Mouse (Mus musculus) CH12.LX (cell line): Measurements from ENCODE around the gene Tmem239. TPM values are rescaled to one million over a fixed set of nuclear protein-coding genes. Genes with fewer than 3 reads are reported as not detected.
A peak's percentile ranks its signal among the peaks of the same experiment; 100 is the strongest.

Experiments
- DNase-seq: peaks from one replicate; pipeline ENCODE4 v3.0.0-alpha.2; 2013; ENCODE audit errors: extremely low read depth
- H3K27ac ChIP-seq: 2 replicates; pipeline ENCODE4 v1.5.1; 2012; ENCODE audit warnings: low read depth, mild to moderate bottlenecking, control low read depth, moderate library complexity; ENCODE audit not compliant: insufficient read depth
- H3K27me3 ChIP-seq: replicated peaks from 2 replicates; pipeline ENCODE3; 2012; ENCODE audit warnings: inconsistent platforms
- H3K36me3 ChIP-seq, 2 experiments: replicated peaks in 1 of 2; 2 replicates each; pipeline versions ENCODE3 to v1.6.1; 2012; ENCODE audit warnings: inconsistent platforms in 1 of 2, low read length in 1 of 2, mild to moderate bottlenecking in 1 of 2, mixed read lengths in 1 of 2, moderate library complexity in 1 of 2; ENCODE audit not compliant: control insufficient read depth in 1 of 2, insufficient read depth in 1 of 2
- H3K4me1 ChIP-seq, 2 experiments: 2 replicates each; pipeline ENCODE4 v1.6.1; 2012; ENCODE audit warnings: inconsistent platforms in 1 of 2, moderate library complexity in 1 of 2; ENCODE audit not compliant: insufficient read depth in 2 of 2, control insufficient read depth in 1 of 2
- H3K4me2 ChIP-seq: 2 replicates; pipeline ENCODE4 v1.6.1; 2012; ENCODE audit warnings: low read depth, mild to moderate bottlenecking, control low read depth; ENCODE audit not compliant: poor library complexity, insufficient read depth, severe bottlenecking
- H3K4me3 ChIP-seq, 3 experiments: fragments of 150-350 bp in 1 of 3; sonication (generic) in 1 of 3; replicated peaks in 1 of 3; 2 replicates each; pipeline versions ENCODE3 to v1.5.1; 2011 to 2012; ENCODE audit warnings: low read depth in 2 of 3, low read length in 2 of 3, mild to moderate bottlenecking in 2 of 3, moderate library complexity in 2 of 3, control low read depth in 1 of 3, improper control_type of control experiment in 1 of 3, inconsistent platforms in 1 of 3, mixed read lengths in 1 of 3; ENCODE audit not compliant: poor library complexity in 1 of 3
- H3K79me2 ChIP-seq: replicated peaks from 2 replicates; pipeline ENCODE4 v1.6.1; 2012; ENCODE audit warnings: mild to moderate bottlenecking, moderate library complexity; ENCODE audit not compliant: control insufficient read depth, poor library complexity, insufficient read depth, severe bottlenecking; ENCODE audit errors: extremely low read depth
- H3K9ac ChIP-seq: 2 replicates; pipeline ENCODE4 v1.6.1; 2012; ENCODE audit warnings: low read depth, mild to moderate bottlenecking, control low read depth, moderate library complexity; ENCODE audit not compliant: insufficient read depth
- H3K9me3 ChIP-seq: replicated peaks from 2 replicates; pipeline ENCODE3; 2012; ENCODE audit warnings: low read length, inconsistent platforms, mixed read lengths
- BHLHE40 ChIP-seq: IDR thresholded peaks from 2 replicates; pipeline ENCODE4 v1.6.1; 2011; ENCODE audit warnings: mild to moderate bottlenecking, low read depth, low read length, improper control_type of control experiment
- CHD1 ChIP-seq: IDR thresholded peaks from 2 replicates; pipeline ENCODE4 v1.6.1; 2012; ENCODE audit warnings: low read depth, low read length, improper control_type of control experiment, inconsistent platforms
- CHD2 ChIP-seq: IDR thresholded peaks from 2 replicates; pipeline ENCODE4 v1.6.1; 2011; ENCODE audit warnings: low read length, improper control_type of control experiment
- CTCF ChIP-seq, 2 experiments: IDR thresholded peaks in 1 of 2; conservative IDR thresholded peaks in 1 of 2; 2 replicates each; pipeline ENCODE4 v1.5.1; 2011 to 2012; ENCODE audit warnings: low read depth in 2 of 2, low read length in 2 of 2, improper control_type of control experiment in 1 of 2, inconsistent platforms in 1 of 2, mild to moderate bottlenecking in 1 of 2, moderate library complexity in 1 of 2
- E2F4 ChIP-seq: IDR thresholded peaks from 2 replicates; pipeline ENCODE4 v1.6.1; 2011; ENCODE audit warnings: low read depth, low read length, improper control_type of control experiment; ENCODE audit not compliant: insufficient replicate concordance
- ELF1 ChIP-seq: IDR thresholded peaks from 2 replicates; pipeline ENCODE4 v1.6.1; 2014; ENCODE audit warnings: low read depth, mild to moderate bottlenecking, inconsistent platforms, low read length, improper control_type of control experiment
- EP300 ChIP-seq: IDR thresholded peaks from 2 replicates; pipeline ENCODE4 v1.6.1; 2011; ENCODE audit warnings: low read length, improper control_type of control experiment
- ETS1 ChIP-seq: conservative IDR thresholded peaks from 2 replicates; pipeline ENCODE4 v1.6.1; 2012; ENCODE audit warnings: low read depth, mild to moderate bottlenecking, inconsistent platforms, low read length, improper control_type of control experiment, moderate library complexity
- GABPA ChIP-seq: IDR thresholded peaks from 2 replicates; pipeline ENCODE4 v1.6.1; 2012; ENCODE audit warnings: low read depth, low read length, improper control_type of control experiment, inconsistent platforms; ENCODE audit not compliant: insufficient replicate concordance
- HCFC1 ChIP-seq: IDR thresholded peaks from 2 replicates; pipeline ENCODE4 v1.6.1; 2012; ENCODE audit warnings: low read depth, mild to moderate bottlenecking, inconsistent platforms, low read length, improper control_type of control experiment
- IRF4 ChIP-seq: IDR thresholded peaks from 2 replicates; pipeline ENCODE4 v1.6.1; 2014; ENCODE audit warnings: low read depth, mild to moderate bottlenecking, inconsistent platforms, low read length, improper control_type of control experiment
- JUN ChIP-seq: IDR thresholded peaks from 2 replicates; pipeline ENCODE4 v1.6.1; 2011; ENCODE audit warnings: low read depth, mild to moderate bottlenecking, low read length, improper control_type of control experiment, moderate library complexity; ENCODE audit not compliant: insufficient read depth
- JUND ChIP-seq: conservative IDR thresholded peaks from 2 replicates; pipeline ENCODE4 v1.6.1; 2011; ENCODE audit warnings: low read depth, low read length, improper control_type of control experiment
- KAT2A ChIP-seq: IDR thresholded peaks from 2 replicates; pipeline ENCODE4 v1.6.1; 2012; ENCODE audit warnings: low read length, improper control_type of control experiment, inconsistent platforms; ENCODE audit not compliant: insufficient replicate concordance
- MAFK ChIP-seq: IDR thresholded peaks from 2 replicates; pipeline ENCODE4 v1.6.1; 2011; ENCODE audit warnings: low read length, improper control_type of control experiment; ENCODE audit not compliant: insufficient replicate concordance
- MAX ChIP-seq: IDR thresholded peaks from 2 replicates; pipeline ENCODE4 v1.6.1; 2011; ENCODE audit warnings: low read length, improper control_type of control experiment
- MAZ ChIP-seq: IDR thresholded peaks from 2 replicates; pipeline ENCODE4 v1.6.1; 2012; ENCODE audit warnings: low read depth, mild to moderate bottlenecking, inconsistent platforms, low read length, improper control_type of control experiment, moderate library complexity
- MEF2A ChIP-seq: IDR thresholded peaks from 2 replicates; pipeline ENCODE4 v1.6.1; 2014; ENCODE audit warnings: low read depth, mild to moderate bottlenecking, inconsistent platforms, low read length, improper control_type of control experiment, borderline replicate concordance
- MXI1 ChIP-seq: IDR thresholded peaks from 2 replicates; pipeline ENCODE4 v1.6.1; 2011; ENCODE audit warnings: mild to moderate bottlenecking, low read depth, low read length, improper control_type of control experiment
- MYC ChIP-seq: IDR thresholded peaks from 2 replicates; pipeline ENCODE4 v1.6.1; 2011; ENCODE audit warnings: low read depth, mild to moderate bottlenecking, improper control_type of control experiment, low read length
- NELFE ChIP-seq: IDR thresholded peaks from 2 replicates; pipeline ENCODE4 v1.6.1; 2011; ENCODE audit warnings: low read depth, low read length, improper control_type of control experiment
- NRF1 ChIP-seq: IDR thresholded peaks from 2 replicates; pipeline ENCODE4 v1.6.1; 2014; ENCODE audit warnings: low read depth, mild to moderate bottlenecking, inconsistent platforms, low read length, improper control_type of control experiment, moderate library complexity
- PAX5 ChIP-seq: IDR thresholded peaks from 2 replicates; pipeline ENCODE4 v1.6.1; 2012; ENCODE audit warnings: low read length, inconsistent platforms, mixed read lengths
- POLR2A ChIP-seq: IDR thresholded peaks from 2 replicates; pipeline ENCODE4 v1.6.1; 2011; ENCODE audit warnings: low read depth, mild to moderate bottlenecking, improper control_type of control experiment, low read length
- POLR2AphosphoS2 ChIP-seq: IDR thresholded peaks from 2 replicates; pipeline ENCODE4 v1.6.1; 2011; ENCODE audit warnings: low read depth, low read length, improper control_type of control experiment
- RAD21 ChIP-seq: IDR thresholded peaks from 2 replicates; pipeline ENCODE4 v1.6.1; 2011; ENCODE audit warnings: low read depth, mild to moderate bottlenecking, low read length, improper control_type of control experiment, moderate library complexity
- RCOR1 ChIP-seq: conservative IDR thresholded peaks from 2 replicates; pipeline ENCODE4 v1.6.1; 2012; ENCODE audit warnings: low read depth, mild to moderate bottlenecking, inconsistent platforms, low read length, improper control_type of control experiment
- SIN3A ChIP-seq: IDR thresholded peaks from 2 replicates; pipeline ENCODE4 v1.6.1; 2012; ENCODE audit warnings: low read length, improper control_type of control experiment, inconsistent platforms
- SMC3 ChIP-seq: IDR thresholded peaks from 2 replicates; pipeline ENCODE4 v1.6.1; 2011; ENCODE audit warnings: low read depth, low read length, improper control_type of control experiment
- TBP ChIP-seq: conservative IDR thresholded peaks from 2 replicates; pipeline ENCODE4 v1.6.1; 2011; ENCODE audit warnings: low read depth, low read length, improper control_type of control experiment
- TCF12 ChIP-seq: IDR thresholded peaks from 2 replicates; pipeline ENCODE4 v1.6.1; 2014; ENCODE audit warnings: low read depth, mild to moderate bottlenecking, inconsistent platforms, low read length, improper control_type of control experiment
- UBTF ChIP-seq: IDR thresholded peaks from 2 replicates; pipeline ENCODE4 v1.6.1; 2012; ENCODE audit warnings: low read depth, mild to moderate bottlenecking, inconsistent platforms, low read length, improper control_type of control experiment, moderate library complexity
- USF1 ChIP-seq: IDR thresholded peaks from 2 replicates; pipeline ENCODE4 v1.6.1; 2014; ENCODE audit warnings: low read depth, mild to moderate bottlenecking, inconsistent platforms, low read length, improper control_type of control experiment
- USF2 ChIP-seq: conservative IDR thresholded peaks from 2 replicates; pipeline ENCODE4 v1.6.1; 2011; ENCODE audit warnings: low read depth, low read length, improper control_type of control experiment
- ZC3H11A ChIP-seq: IDR thresholded peaks from 2 replicates; pipeline ENCODE4 v1.6.1; 2012; ENCODE audit warnings: low read depth, mild to moderate bottlenecking, inconsistent platforms, low read length, improper control_type of control experiment
- ZKSCAN1 ChIP-seq: IDR thresholded peaks from 2 replicates; pipeline ENCODE4 v1.6.1; 2012; ENCODE audit warnings: low read depth, inconsistent platforms, low read length, improper control_type of control experiment, borderline replicate concordance
- ZMIZ1 ChIP-seq: IDR thresholded peaks from 2 replicates; pipeline ENCODE4 v1.6.1; 2012; ENCODE audit warnings: low read depth, mild to moderate bottlenecking, inconsistent platforms, low read length, improper control_type of control experiment
- ZNF384 ChIP-seq: IDR thresholded peaks from 2 replicates; pipeline ENCODE4 v1.6.1; 2012; ENCODE audit warnings: low read depth, low read length, improper control_type of control experiment, inconsistent platforms
- dilution Hi-C: fragments of 300-500 bp; cut with MboI; formaldehyde crosslinking; loops from 2 replicates; pipeline ENCODE4 v1.14.3; 2020; ENCODE audit warnings: low sequenced_read_pairs; ENCODE audit not compliant: extremely low pct_unique_long_range_greater_than_20kb, extremely low pct_ligation_motif_present
- in situ Hi-C: fragments of 300-500 bp; cut with MboI; formaldehyde crosslinking; loops from 3 replicates; pipeline ENCODE4 v1.14.3; 2019; ENCODE audit warnings: low sequenced_read_pairs, low pct_ligation_motif_present, low pct_unique_long_range_greater_than_20kb, mixed read lengths
- polyA plus RNA-seq: library from polyadenylated mRNA; unstranded; fragments of >175 nt; gene quantifications from 2 replicates; pipeline ENCODE4 v1.2.1, GENCODE M21; 2012; ENCODE audit warnings: low read depth; ENCODE audit not compliant: insufficient read length
- total RNA-seq, 2 experiments: library from RNA; depleted of rRNA; stranded (reverse); fragments of 300-350 nt in 1 of 2; fragments of >200 nt in 1 of 2; gene quantifications; 2 replicates each; pipeline ENCODE4 v1.2.3; 2012 to 2014

Gene Tmem239
- total and polyA plus RNA-seq, 3 experiments, result not detected

- Histone ChIP-seq H3K79me2 (no peaks in the 10 kb centered on the region), H3K4me3 (peak overlapping the region in 1 of 3 experiments; percentile 23), H3K27ac (no peak overlapping the region), H3K9ac (no peak overlapping the region), H3K9me3 (peaks cover 2% of the 10 kb centered on the region), H3K4me2 (peak overlapping the region; percentile 44), H3K36me3 (peaks cover 0 to 12% of the 10 kb centered on the region in 2 experiments), H3K27me3 (no peaks in the 10 kb centered on the region), H3K4me1 (peaks cover 13 to 44% of the 10 kb centered on the region in 2 experiments)
- no peak for TF ChIP-seq KAT2A
- peak; percentile 39 for TF ChIP-seq RAD21
- TF ChIP-seq GABPA, result no peak
- TF ChIP-seq BHLHE40, result no peak
- TF ChIP-seq MAX, result no peak
- TF ChIP-seq TCF12, result peak; percentile 59; the same call in 1 of the 2 replicates
- peak; percentile 63 for TF ChIP-seq SMC3
- peak; percentile 58; the same call in 1 of the 2 replicates for TF ChIP-seq CHD2
- no peak for TF ChIP-seq NELFE
- TF ChIP-seq ZMIZ1, result no peak
- no peak for TF ChIP-seq NRF1
- TF ChIP-seq ELF1, result peak; percentile 47; the same call in 1 of the 2 replicates
- no peak for TF ChIP-seq MEF2A
- TF ChIP-seq MAFK, result no peak
- no peak for TF ChIP-seq MXI1
- TF ChIP-seq EP300, result peak; percentile 51; the same call in 1 of the 2 replicates
- TF ChIP-seq IRF4, result no peak
- no peak for TF ChIP-seq POLR2AphosphoS2
- TF ChIP-seq ETS1, result no peak
- no peak for TF ChIP-seq POLR2A
- no peak for TF ChIP-seq TBP
- no peak for TF ChIP-seq RCOR1
- no peak for TF ChIP-seq USF2
- TF ChIP-seq JUN, result no peak
- no peak for TF ChIP-seq MYC
- TF ChIP-seq ZNF384, result no peak
- no peak for TF ChIP-seq CHD1
- no peak for TF ChIP-seq JUND
- TF ChIP-seq ZC3H11A, result no peak
- peak; percentile 73 to 79 for TF ChIP-seq CTCF (conservative IDR thresholded peaks at IDR 0.05 in 1 of 2, IDR thresholded peaks at IDR 0.05 in 1 of 2; ENCODE audit: low read depth in 2 of 2, low read length in 2 of 2)
- TF ChIP-seq E2F4, result no peak
- no peak for TF ChIP-seq ZKSCAN1
- TF ChIP-seq UBTF, result no peak
- no peak for TF ChIP-seq MAZ
- no peak for TF ChIP-seq PAX5
- TF ChIP-seq SIN3A, result no peak
- TF ChIP-seq HCFC1, result no peak
- no peak for TF ChIP-seq USF1
- dilution Hi-C loops (no loop called here), in situ Hi-C loops (no loop called here)
- peak; percentile 70 for DNase-seq
Measured at GRCm38 (mm10) chr2:130411558-130412495, 5.5 kb downstream of the Tmem239 start.
